Mouse (Mus musculus): ENCODE measurements at regions not wholly inside any gene's neighbourhood (a gene's known extent, or its start where the extent isn't known, plus 50 kb on each side); places are given as distances from the start of the nearest gene placed in this dataset.

GRCm38 (mm10) chr12:39257571-39257970 lies 478.4 kb downstream of the Etv1 start:
- TF ChIP-seq CTCF (IDR thresholded peaks at IDR 0.05; ENCODE audit: low read depth) (no peak), EP300 (IDR thresholded peaks at IDR 0.05; ENCODE audit: low read depth) (no peak)

Measured in liver, embryonic 14.5 days (tissue).